ENCODE assay signal across 8 mouse cellular contexts in genomic region chr8:120179027-120179431, GRCm38 (mm10). TPM values are rescaled to one million over a fixed set of nuclear protein-coding genes. Genes with fewer than 3 reads are reported as not detected.
DNase-seq lines count a peak whose midpoint lies in the region; ATAC-seq and TF ChIP-seq lines count a peak whose summit lies in the region.

No protein-coding gene starts in this region.

- DNase-seq in gastrocnemius, adult 8-10 months (ENCODE audit: low spot score in 2 of 2) = peak; percentile 80 to 84
- peak; percentile 93 for DNase-seq in hindlimb bud, embryonic 11.5 days (ENCODE audit: extremely low spot score, low read depth, low spot score)
- peak; percentile 83 to 93 for DNase-seq in left cerebral cortex, adult 2 months (ENCODE audit: extremely low spot score in 1 of 2, low spot score in 2 of 2)
- peak; percentile 91 to 93 for DNase-seq in right cerebral cortex, adult 2 months (ENCODE audit: low spot score in 2 of 2)
- peak; percentile 79 for DNase-seq in urinary bladder, postnatal 10 days (ENCODE audit: low spot score)

- no peaks in the 10 kb centered on the region for H3K36me3 ChIP-seq in megakaryocyte, embryonic 14.5 days (replicated peaks; ENCODE audit: low read length)

- peak; percentile 74 for ATAC-seq in activated CD4-positive, CD25-positive, alpha-beta regulatory T cell, adult 4 months
- ATAC-seq in common myeloid progenitor, adult 5-6 weeks (replicated peaks; ENCODE audit: low read depth, poor library complexity, severe bottlenecking) = peak; percentile 82

- TF ChIP-seq CTCF in left cerebral cortex, adult 2 months (IDR thresholded peaks at IDR 0.05) = peak; percentile 87

- H3K4me3 ChIP-seq in left cerebral cortex, adult 2 months = peak overlapping the region; percentile 29
- H3K4me3 ChIP-seq in megakaryocyte, embryonic 14.5 days (replicated peaks) = peak overlapping the region; percentile 90

- H3K27ac ChIP-seq in left cerebral cortex, adult 2 months = no peak overlapping the region; the same call in 1 of the 2 replicates

- H3K27me3 ChIP-seq in megakaryocyte, embryonic 14.5 days (replicated peaks) = peaks cover 75% of the 10 kb centered on the region

- H3K9me3 ChIP-seq in megakaryocyte, embryonic 14.5 days = no peaks in the 10 kb centered on the region

- peaks cover 28% of the 10 kb centered on the region for H3K4me1 ChIP-seq in megakaryocyte, embryonic 14.5 days

- intact Hi-C loops in left cerebral cortex, adult 2 months (cut with DNase I) = loop anchor here (2.0 to 5.0 kb wide), 4 partner anchors 88 to 420 kb away; no protein-coding TSS in a partner anchor

RNA-seq across cellular contexts. Expression of gene Fam92b, which starts 1.8 kb away (rescaled TPM):
- not detected for polyA plus RNA-seq in activated CD4-positive, CD25-positive, alpha-beta regulatory T cell, adult 4 months (2017; shearing (Covaris generic))
- total RNA-seq in common myeloid progenitor, adult 5-6 weeks (2017) = not detected in 2 replicates
- total RNA-seq in gastrocnemius, adult 8-10 months (2022) = not detected
- total RNA-seq in left cerebral cortex, adult 2 months (2021) = 1 to 10 TPM in 1 of 2 experiments, under 1 TPM in 1; 0.68 to 1.0 TPM
- not detected in 2 replicates for polyA plus RNA-seq in megakaryocyte, embryonic 14.5 days (2012; ENCODE audit: insufficient read depth, low replicate concordance)

RNA-seq across cellular contexts. Expression of gene Gse1, which starts 49.2 kb away (rescaled TPM):
- polyA plus RNA-seq in activated CD4-positive, CD25-positive, alpha-beta regulatory T cell, adult 4 months (2017; shearing (Covaris generic)) = 1 to 10 TPM; 2.9 to 4.1 TPM
- 30.5 and 46.6 TPM in 2 replicates for total RNA-seq in common myeloid progenitor, adult 5-6 weeks (2017)
- 10 to 100 TPM; 32.6 to 36.2 (median 34.6) TPM for total RNA-seq in gastrocnemius, adult 8-10 months (2022)
- total RNA-seq in left cerebral cortex, adult 2 months (2021) = 100 to 1,000 TPM in 1 of 2 experiments, 10 to 100 TPM in 1; 77.7 to 105 TPM
- 163 and 212 TPM in 2 replicates for polyA plus RNA-seq in megakaryocyte, embryonic 14.5 days (2012; ENCODE audit: insufficient read depth, low replicate concordance)
